Mouse (Mus musculus): ENCODE measurements at regions not wholly inside any gene's neighbourhood (a gene's known extent, or its start where the extent isn't known, plus 50 kb on each side); places are given as distances from the start of the nearest gene placed in this dataset.

DNA sequence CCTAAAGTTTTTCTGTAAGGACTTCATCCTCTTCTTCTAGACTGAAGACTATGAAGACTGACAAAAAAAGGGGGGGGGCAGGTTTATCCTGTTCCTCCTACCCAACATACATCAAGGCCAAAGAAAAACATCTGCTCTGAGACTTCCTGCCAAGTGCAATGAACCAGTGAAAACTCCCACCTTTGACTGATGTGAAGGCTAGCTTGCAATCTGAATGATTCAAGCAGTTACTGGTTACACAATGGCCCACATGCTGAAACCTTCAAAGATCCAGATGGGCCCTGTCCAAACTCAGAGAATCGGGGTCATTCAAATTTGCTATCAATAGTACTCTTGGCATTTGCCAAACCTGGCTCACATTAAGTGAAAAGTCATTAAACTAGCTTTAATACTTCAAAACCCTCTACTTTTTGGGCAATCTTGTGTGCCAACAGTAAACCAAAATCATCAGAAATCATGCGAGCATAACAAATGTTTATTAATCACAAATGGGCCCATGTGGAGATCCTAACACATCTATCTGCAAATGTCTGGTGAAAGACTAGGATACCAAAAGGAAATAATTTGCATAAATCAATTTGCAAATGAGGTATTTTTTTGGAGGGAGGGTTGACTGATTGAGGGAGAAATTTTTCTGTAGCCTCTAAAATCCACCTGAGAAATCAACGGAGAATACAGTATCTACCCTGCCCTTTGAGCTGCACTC lies 79.0 kb upstream of the Aco1 start:
- no peak for TF ChIP-seq CTCF (IDR thresholded peaks at IDR 0.05; ENCODE audit: low read depth, low read length)
- no peak for TF ChIP-seq POLR2A (IDR thresholded peaks at IDR 0.05; ENCODE audit: borderline replicate concordance, low read depth, low read length)

Measured in bone marrow macrophage, adult 2 months (primary cell).